Mouse (Mus musculus): ENCODE data around the gene Tctex1d4. TPM values are rescaled to one million over a fixed set of nuclear protein-coding genes. Genes with fewer than 3 reads are reported as not detected.
A peak's percentile ranks its signal among the peaks of the same experiment; 100 is the strongest.

The Tctex1d4 gene
- total RNA-seq, 2 experiments from 2014 or later: not detected

GRCm38 (mm10) chr4:117120052-117120444 is 6.5 kb upstream of the Tctex1d4 start:
- DNase-seq: no peak

GRCm38 (mm10) chr4:117120445-117121414 is 5.9 kb upstream of the Tctex1d4 start:
- DNase-seq: peak; percentile 95

GRCm38 (mm10) chr4:117122209-117122608 is 4.4 kb upstream of the Tctex1d4 start:
- no peak for DNase-seq

GRCm38 (mm10) chr4:117123546-117124217 is 2.9 kb upstream of the Tctex1d4 start:
- no peak for DNase-seq

- no peak for DNase-seq
Measured at GRCm38 (mm10) chr4:117124218-117124517, 2.4 kb upstream of the Tctex1d4 start.

- DNase-seq: peak; percentile 59
Measured at GRCm38 (mm10) chr4:117124518-117125347, 1.9 kb upstream of the Tctex1d4 start.

- peak; percentile 69 for DNase-seq
Measured at GRCm38 (mm10) chr4:117125348-117125909, 1.2 kb upstream of the Tctex1d4 start, which contains the start of gene Btbd19. Gene Btbd19, minus strand, starts transcription at chr4:117125725.

GRCm38 (mm10) chr4:117125910-117126674 is 502 bp upstream of the Tctex1d4 start:
- DNase-seq: peak; percentile 73

- no peak for DNase-seq
Measured at GRCm38 (mm10) chr4:117127991-117128686, 1.5 kb downstream of the Tctex1d4 start.

- no peak for DNase-seq
Measured at GRCm38 (mm10) chr4:117130790-117131189, 4.2 kb downstream of the Tctex1d4 start.

- no peak for DNase-seq
Measured at GRCm38 (mm10) chr4:117131198-117131597, 4.6 kb downstream of the Tctex1d4 start.

- DNase-seq: no peak
Measured at GRCm38 (mm10) chr4:117131890-117132793, 5.5 kb downstream of the Tctex1d4 start.

- no peak for DNase-seq
Measured at GRCm38 (mm10) chr4:117132794-117133143, 6.2 kb downstream of the Tctex1d4 start.

GRCm38 (mm10) chr4:117133366-117133796 is 6.8 kb downstream of the Tctex1d4 start:
- no peak for DNase-seq

GRCm38 (mm10) chr4:117133817-117134600 is 7.4 kb downstream of the Tctex1d4 start, which contains the start of gene Plk3:
Gene Plk3, minus strand, starts transcription at chr4:117133963.
- DNase-seq: peak; percentile 98

GRCm38 (mm10) chr4:117134601-117134995 is 8.0 kb downstream of the Tctex1d4 start:
- no peak for DNase-seq

- DNase-seq: peak; percentile 73
Measured at GRCm38 (mm10) chr4:117136034-117136433, 9.4 kb downstream of the Tctex1d4 start.

Data from adrenal gland, postnatal 10 days (tissue).